Mouse (Mus musculus) E14TG2a.4 (cell line): Measurements from ENCODE around the gene Smim11.

Experiments used
- H3K27me3 ChIP-seq: 2 replicates; pipeline ENCODE4 v1.6.1; 2014; ENCODE audit warnings: low read length, control low read depth; ENCODE audit not compliant: insufficient read depth
- H3K36me3 ChIP-seq: 2 replicates; pipeline ENCODE4 v1.6.1; 2014; ENCODE audit warnings: low read length, control low read depth; ENCODE audit not compliant: insufficient read depth
- H3K4me1 ChIP-seq: replicated peaks from 2 replicates; pipeline ENCODE4 v1.6.1; 2014; ENCODE audit warnings: low read depth, low read length, control low read depth
- H3K4me3 ChIP-seq: replicated peaks from 2 replicates; pipeline ENCODE4 v1.5.1; 2014; ENCODE audit warnings: mild to moderate bottlenecking, low read length
- H3K9me3 ChIP-seq: 2 replicates; pipeline ENCODE4 v1.6.1; 2014; ENCODE audit warnings: low read length, control low read depth
- CTCF ChIP-seq: conservative IDR thresholded peaks from 2 replicates; pipeline ENCODE4 v1.5.1; 2014; ENCODE audit warnings: low read length
- NANOG ChIP-seq: IDR thresholded peaks from 2 replicates; pipeline ENCODE4 v1.6.1; 2014; ENCODE audit warnings: borderline replicate concordance, low read length, mixed read lengths
- POU5F1 ChIP-seq: IDR thresholded peaks from 2 replicates; pipeline ENCODE4 v1.6.1; 2014; ENCODE audit warnings: low read length, borderline replicate concordance

Gene Smim11

GRCm38 (mm10) chr16:92353897-92354296, 52.8 kb downstream of the Smim11 start:
- H3K9me3 ChIP-seq: no peaks in the 10 kb centered on the region
- H3K4me1 ChIP-seq: peaks cover 16% of the 10 kb centered on the region
- H3K27me3 ChIP-seq: peaks cover 70% of the 10 kb centered on the region
- no peak for TF ChIP-seq NANOG
- TF ChIP-seq POU5F1: no peak
- TF ChIP-seq CTCF: no peak
- no peaks in the 10 kb centered on the region for H3K36me3 ChIP-seq
- no peak overlapping the region for H3K4me3 ChIP-seq

GRCm38 (mm10) chr16:92355366-92355765, 54.3 kb downstream of the Smim11 start:
- no peak overlapping the region for H3K4me3 ChIP-seq

GRCm38 (mm10) chr16:92355982-92356381, 54.9 kb downstream of the Smim11 start:
- no peak overlapping the region for H3K4me3 ChIP-seq
- peaks cover 20% of the 10 kb centered on the region for H3K4me1 ChIP-seq
- peaks cover 61% of the 10 kb centered on the region for H3K27me3 ChIP-seq
- no peaks in the 10 kb centered on the region for H3K9me3 ChIP-seq
- no peaks in the 10 kb centered on the region for H3K36me3 ChIP-seq
- TF ChIP-seq CTCF (no peak), NANOG (no peak), POU5F1 (no peak)

More at GRCm38 (mm10) chr16:92355366-92355765, 54.3 kb downstream of the Smim11 start:
- TF ChIP-seq CTCF: no peak
- Histone ChIP-seq H3K36me3 (no peaks in the 10 kb centered on the region), H3K9me3 (no peaks in the 10 kb centered on the region), H3K27me3 (peaks cover 61% of the 10 kb centered on the region), H3K4me1 (peaks cover 20% of the 10 kb centered on the region)

- Histone ChIP-seq H3K4me1 (peaks cover 20% of the 10 kb centered on the region), H3K9me3 (no peaks in the 10 kb centered on the region), H3K36me3 (no peaks in the 10 kb centered on the region), H3K27me3 (peaks cover 55% of the 10 kb centered on the region), H3K4me3 (no peak overlapping the region)
- TF ChIP-seq NANOG (no peak), CTCF (no peak), POU5F1 (no peak)
These were observed 55.9 kb downstream of the Smim11 start for GRCm38 (mm10) chr16:92357023-92357422.

- no peak overlapping the region for H3K4me3 ChIP-seq
- TF ChIP-seq NANOG (no peak), POU5F1 (no peak), CTCF (no peak)
- H3K9me3 ChIP-seq: no peaks in the 10 kb centered on the region
- peaks cover 20% of the 10 kb centered on the region for H3K4me1 ChIP-seq
- H3K27me3 ChIP-seq: peaks cover 52% of the 10 kb centered on the region
- no peaks in the 10 kb centered on the region for H3K36me3 ChIP-seq
These were observed 56.5 kb downstream of the Smim11 start for GRCm38 (mm10) chr16:92357566-92357965.

- Histone ChIP-seq H3K9me3 (no peaks in the 10 kb centered on the region), H3K4me1 (peaks cover 20% of the 10 kb centered on the region), H3K36me3 (no peaks in the 10 kb centered on the region), H3K27me3 (peaks cover 45% of the 10 kb centered on the region), H3K4me3 (peak overlapping the region; percentile 35; the same call in 1 of the 2 replicates)
- TF ChIP-seq CTCF: no peak
- no peak for TF ChIP-seq POU5F1
- TF ChIP-seq NANOG: no peak
These were observed 57.6 kb downstream of the Smim11 start for GRCm38 (mm10) chr16:92358734-92359133.

GRCm38 (mm10) chr16:92359229-92359628, 58.1 kb downstream of the Smim11 start, which contains the start of gene Kcne1:
Gene Kcne1 (minus strand): TSS chr16:92359468.
- H3K27me3 ChIP-seq: peaks cover 44% of the 10 kb centered on the region

GRCm38 (mm10) chr16:92360711-92361110, 59.6 kb downstream of the Smim11 start:
- no peaks in the 10 kb centered on the region for H3K36me3 ChIP-seq
- H3K4me1 ChIP-seq: peaks cover 19% of the 10 kb centered on the region
- no peak overlapping the region for H3K4me3 ChIP-seq
- H3K9me3 ChIP-seq: no peaks in the 10 kb centered on the region
- H3K27me3 ChIP-seq: peaks cover 41% of the 10 kb centered on the region
- TF ChIP-seq NANOG: no peak
- no peak for TF ChIP-seq CTCF
- no peak for TF ChIP-seq POU5F1

More at GRCm38 (mm10) chr16:92359229-92359628, 58.1 kb downstream of the Smim11 start, which contains the start of gene Kcne1:
- H3K9me3 ChIP-seq: no peaks in the 10 kb centered on the region
- no peaks in the 10 kb centered on the region for H3K36me3 ChIP-seq
- H3K4me3 ChIP-seq: peak within 1 kb of the TSS; percentile 35; the same call in 1 of the 2 replicates
- TF ChIP-seq CTCF: no peak
- peaks cover 20% of the 10 kb centered on the region for H3K4me1 ChIP-seq
